Mouse (Mus musculus) intestine, postnatal 0 days (tissue): ENCODE measurements at regions not wholly inside any gene's neighbourhood (a gene's known extent, or its start where the extent isn't known, plus 50 kb on each side); places are given as distances from the start of the nearest gene placed in this dataset.

Source experiments
- ATAC-seq: fragments of 200-750 bp; cut with Nextera tagmentation; 2 replicates; pipeline ENCODE4 v1.8.0; 2017; ENCODE audit warnings: mild to moderate bottlenecking, moderate TSS enrichment, moderate library complexity
- H3K27ac ChIP-seq: fragments of 300-500 bp; sonication (generic); 2 replicates; pipeline ENCODE4 v1.5.1; 2014; ENCODE audit warnings: mild to moderate bottlenecking, low read depth, low read length, moderate library complexity
- H3K27me3 ChIP-seq: fragments of 300-500 bp; sonication (generic); replicated peaks from 2 replicates; pipeline ENCODE4 v1.6.1; 2014; ENCODE audit warnings: low read length, mixed read lengths; ENCODE audit not compliant: control insufficient read depth, insufficient read depth
- H3K36me3 ChIP-seq: fragments of 300-500 bp; sonication (generic); 2 replicates; pipeline ENCODE4 v1.6.1; 2014; ENCODE audit warnings: mild to moderate bottlenecking, moderate library complexity; ENCODE audit not compliant: control insufficient read depth, insufficient read depth
- H3K4me1 ChIP-seq: fragments of 300-500 bp; sonication (generic); replicated peaks from 2 replicates; pipeline ENCODE4 v1.6.1; 2014; ENCODE audit warnings: antibody characterized with exemption, low read length, mixed read lengths; ENCODE audit not compliant: control insufficient read depth, insufficient read depth
- H3K4me2 ChIP-seq: fragments of 300-500 bp; sonication (generic); replicated peaks from 2 replicates; pipeline ENCODE4 v1.6.1; 2014; ENCODE audit warnings: low read depth, mild to moderate bottlenecking, moderate library complexity
- H3K4me3 ChIP-seq: fragments of 300-500 bp; sonication (generic); 2 replicates; pipeline ENCODE4 v1.5.1; 2014; ENCODE audit warnings: low read depth, low read length
- H3K9ac ChIP-seq: fragments of 300-500 bp; sonication (generic); 2 replicates; pipeline ENCODE4 v1.6.1; 2014; ENCODE audit warnings: mild to moderate bottlenecking, low read depth, low read length
- H3K9me3 ChIP-seq: fragments of 300-500 bp; sonication (generic); 2 replicates; pipeline ENCODE4 v1.6.1; 2016; ENCODE audit warnings: mixed run types; ENCODE audit not compliant: control insufficient read depth
- CTCF ChIP-seq: sonication (generic); IDR thresholded peaks from 2 replicates; pipeline ENCODE4 v1.5.1; 2016; ENCODE audit warnings: low read depth, mild to moderate bottlenecking, control low read depth, antibody characterized with exemption, moderate library complexity
- WGBS: fragments of 180-500 bp; shearing (Covaris S2); extraction: QIAGEN DNeasy Blood & Tissue Kit; methylation state at CpG from one replicate; pipeline ENCODE4 v1.1.7; 2014; 5-methylcytosine and 5-hydroxymethylcytosine counted together

GRCm38 (mm10) chr4:45689991-45690916, 108.6 kb upstream of the Aldh1b1 start:
- no peak overlapping the region for H3K4me3 ChIP-seq
- ATAC-seq: no peak
- WGBS: 63% methylated on average over 12 of the region's 12 CpGs
- H3K27ac ChIP-seq: no peak overlapping the region
- H3K27me3 ChIP-seq: no peaks in the 10 kb centered on the region
- no peaks in the 10 kb centered on the region for H3K36me3 ChIP-seq
- H3K9me3 ChIP-seq: no peaks in the 10 kb centered on the region
- H3K9ac ChIP-seq: no peak overlapping the region
- H3K4me1 ChIP-seq: no peaks in the 10 kb centered on the region
- H3K4me2 ChIP-seq: no peak overlapping the region
- TF ChIP-seq CTCF: no peak

GRCm38 (mm10) chr4:45689572-45689971, 109.2 kb upstream of the Aldh1b1 start:
- no peak for TF ChIP-seq CTCF
- Histone ChIP-seq H3K27me3 (no peaks in the 10 kb centered on the region), H3K4me3 (no peak overlapping the region), H3K36me3 (no peaks in the 10 kb centered on the region), H3K9ac (no peak overlapping the region), H3K9me3 (no peaks in the 10 kb centered on the region), H3K4me1 (no peaks in the 10 kb centered on the region), H3K4me2 (no peak overlapping the region), H3K27ac (no peak overlapping the region)
- ATAC-seq: no peak
- WGBS: 54% methylated on average over 5 of the region's 5 CpGs

- no peak for TF ChIP-seq CTCF
- Histone ChIP-seq H3K4me1 (no peaks in the 10 kb centered on the region), H3K27ac (no peak overlapping the region), H3K27me3 (no peaks in the 10 kb centered on the region), H3K9me3 (no peaks in the 10 kb centered on the region), H3K4me3 (no peak overlapping the region), H3K36me3 (no peaks in the 10 kb centered on the region), H3K4me2 (no peak overlapping the region), H3K9ac (no peak overlapping the region)
- ATAC-seq: no peak
- WGBS: 72% methylated on average over 7 of the region's 7 CpGs
These were observed 110.6 kb upstream of the Aldh1b1 start for GRCm38 (mm10) chr4:45688233-45688632.

- Histone ChIP-seq H3K36me3 (no peaks in the 10 kb centered on the region), H3K4me3 (no peak overlapping the region), H3K4me2 (no peak overlapping the region), H3K27ac (no peak overlapping the region), H3K4me1 (no peaks in the 10 kb centered on the region), H3K9me3 (no peaks in the 10 kb centered on the region), H3K9ac (no peak overlapping the region), H3K27me3 (no peaks in the 10 kb centered on the region)
- ATAC-seq: no peak
- 79% methylated on average over 3 of the region's 3 CpGs for WGBS
- no peak for TF ChIP-seq CTCF
These were observed 113.8 kb upstream of the Aldh1b1 start for GRCm38 (mm10) chr4:45685031-45685430.

- ATAC-seq: peak; percentile 84
- WGBS: 49% methylated on average over 3 of the region's 3 CpGs
- H3K36me3 ChIP-seq: no peaks in the 10 kb centered on the region
- H3K4me3 ChIP-seq: no peak overlapping the region
- no peak overlapping the region for H3K4me2 ChIP-seq
- TF ChIP-seq CTCF: no peak
- no peaks in the 10 kb centered on the region for H3K27me3 ChIP-seq
- H3K4me1 ChIP-seq: no peaks in the 10 kb centered on the region
- no peak overlapping the region for H3K9ac ChIP-seq
- H3K9me3 ChIP-seq: no peaks in the 10 kb centered on the region
- H3K27ac ChIP-seq: no peak overlapping the region
These were observed 115.6 kb upstream of the Aldh1b1 start for GRCm38 (mm10) chr4:45683205-45683604.

- Histone ChIP-seq H3K4me3 (no peak overlapping the region), H3K9me3 (no peaks in the 10 kb centered on the region), H3K9ac (no peak overlapping the region), H3K36me3 (no peaks in the 10 kb centered on the region), H3K27me3 (no peaks in the 10 kb centered on the region), H3K27ac (no peak overlapping the region), H3K4me1 (no peaks in the 10 kb centered on the region), H3K4me2 (no peak overlapping the region)
- no peak for ATAC-seq
- TF ChIP-seq CTCF: no peak
- 89% methylated on average over 8 of the region's 8 CpGs for WGBS
These were observed 116.1 kb upstream of the Aldh1b1 start for GRCm38 (mm10) chr4:45682746-45683145.
